Mouse (Mus musculus): Measurements from ENCODE around the gene C2cd5.

DNA sequence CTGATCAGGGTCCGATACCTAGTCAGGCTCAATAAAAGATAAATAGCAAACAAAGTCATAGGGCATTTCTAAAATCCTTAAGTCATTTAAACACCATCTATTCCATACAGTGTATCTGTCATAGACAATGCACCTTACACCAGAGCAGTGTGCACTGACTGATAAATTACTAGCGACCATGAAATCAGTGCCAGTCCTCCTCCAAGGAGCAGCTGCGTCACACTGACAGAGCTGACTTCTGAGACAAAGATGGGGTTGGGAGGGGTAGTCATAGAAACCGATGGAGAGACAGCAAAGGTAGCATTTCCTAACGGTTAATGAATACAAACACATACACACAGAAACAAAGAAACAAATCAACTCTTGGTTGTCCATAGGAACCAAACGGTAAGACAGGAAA is 58.4 kb downstream of the C2cd5 start:
- TF ChIP-seq POLR2A (IDR thresholded peaks at IDR 0.05; ENCODE audit: insufficient read length, low read depth), result no peak
- TF ChIP-seq MAX (IDR thresholded peaks at IDR 0.05; ENCODE audit: low read depth), result no peak
- no peak for TF ChIP-seq SRF (IDR thresholded peaks at IDR 0.05; ENCODE audit: control insufficient read depth, insufficient read length, low read depth)
- no peak for TF ChIP-seq POLR2AphosphoS2 (IDR thresholded peaks at IDR 0.05; ENCODE audit: insufficient read length, low read depth)
- TF ChIP-seq MYOD1 (IDR thresholded peaks at IDR 0.05; ENCODE audit: control insufficient read depth in 1 of 3, insufficient read length in 2 of 3, low read depth in 2 of 3), result no peak
- no peak for TF ChIP-seq E2F4 (IDR thresholded peaks at IDR 0.05; ENCODE audit: insufficient read depth)
- TF ChIP-seq MYOG (IDR thresholded peaks at IDR 0.05; ENCODE audit: control insufficient read depth in 1 of 3, insufficient read depth in 1 of 3, insufficient read length in 2 of 3, low read depth in 2 of 3), result no peak
- TF ChIP-seq USF1 (IDR thresholded peaks at IDR 0.05; ENCODE audit: low read depth), result no peak
- TF ChIP-seq TCF12 (IDR thresholded peaks at IDR 0.05; ENCODE audit: insufficient read depth, poor library complexity, severe bottlenecking), result no peak
- TF ChIP-seq TCF3 (IDR thresholded peaks at IDR 0.05; ENCODE audit: insufficient read length, low read depth), result no peak
- no peak for TF ChIP-seq REST (IDR thresholded peaks at IDR 0.05; ENCODE audit: insufficient read depth, insufficient read length)
- no peak for TF ChIP-seq CEBPB (IDR thresholded peaks at IDR 0.05; ENCODE audit: insufficient read depth, poor library complexity, severe bottlenecking)
